Mouse (Mus musculus) inflammation-experienced regulatory T-cells, adult 16 weeks (primary cell): Measurements from ENCODE around the gene Mrps36. TPM values are rescaled to one million over a fixed set of nuclear protein-coding genes. Genes with fewer than 3 reads are reported as not detected.

Source experiments
- polyA plus RNA-seq: library from polyadenylated mRNA; unstranded; fragments of 100-300 nt; shearing (Covaris generic); gene quantifications from one replicate; pipeline ENCODE4 v1.2.1, GENCODE M21; 2017

The Mrps36 gene
- polyA plus RNA-seq, result 103 TPM

DNA sequence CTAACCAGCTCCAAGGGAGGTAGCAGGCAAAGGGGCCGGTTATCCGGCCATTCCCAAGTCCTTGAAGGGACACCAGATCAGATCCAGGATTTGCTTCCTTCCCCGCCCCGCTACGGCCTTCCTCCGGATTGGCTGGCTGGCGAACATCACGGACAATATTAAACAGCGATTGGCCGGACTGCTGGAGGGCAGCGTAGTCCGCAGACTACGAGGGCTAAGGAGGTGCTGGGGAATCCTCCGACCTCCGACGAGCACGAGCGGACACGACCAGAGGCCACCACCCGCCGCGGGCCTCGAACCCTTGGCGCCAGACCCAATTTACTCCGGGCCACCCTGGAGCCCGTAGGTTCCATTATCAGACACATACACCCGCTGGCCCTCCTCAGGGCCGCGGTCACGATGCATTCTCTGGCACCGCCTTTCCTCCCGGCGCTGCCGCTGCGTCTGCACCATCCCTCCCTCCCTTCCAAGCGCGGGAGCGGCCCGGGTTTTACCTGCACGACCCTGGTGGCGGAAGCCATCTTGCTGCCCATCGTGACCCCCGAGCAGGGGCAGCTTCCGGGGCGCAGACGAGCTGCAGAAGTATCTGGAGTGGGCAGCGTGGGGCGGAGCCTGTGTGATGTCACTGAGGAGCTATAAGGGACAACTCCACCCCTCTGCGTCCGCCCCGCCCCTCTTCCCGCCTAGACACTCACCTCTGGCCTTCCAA is at the start of gene Mrps36:
Gene Mrps36 (minus strand): TSS at position 624 of the 709 bp plus-strand sequence.

DNA sequence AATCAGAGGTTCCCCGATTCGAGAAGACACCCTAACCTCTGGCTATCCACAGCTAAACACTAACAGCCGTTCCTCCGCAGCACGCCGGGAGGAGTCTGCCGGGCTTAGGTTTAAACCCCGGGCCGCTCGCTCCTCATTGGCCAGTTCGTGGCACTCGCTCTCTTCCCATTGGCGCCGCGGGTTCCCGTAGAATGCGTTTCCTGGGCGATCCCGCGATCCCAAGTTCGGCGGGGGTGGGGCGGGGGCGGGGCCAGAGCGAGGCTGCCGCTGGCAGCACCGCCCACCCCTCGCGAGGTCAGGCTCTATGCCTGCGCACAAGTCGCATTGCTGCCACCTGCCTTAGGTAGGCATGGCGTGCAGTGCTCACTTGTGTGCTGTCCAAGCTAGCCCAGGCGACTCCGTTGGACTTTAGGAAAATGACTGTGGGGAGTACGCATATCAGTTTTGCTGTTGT is 42.0 kb upstream of the Mrps36 start, which contains the start of gene Ccnb1:
Gene Ccnb1 (minus strand): TSS at position 157 of the 454 bp plus-strand sequence.

DNA sequence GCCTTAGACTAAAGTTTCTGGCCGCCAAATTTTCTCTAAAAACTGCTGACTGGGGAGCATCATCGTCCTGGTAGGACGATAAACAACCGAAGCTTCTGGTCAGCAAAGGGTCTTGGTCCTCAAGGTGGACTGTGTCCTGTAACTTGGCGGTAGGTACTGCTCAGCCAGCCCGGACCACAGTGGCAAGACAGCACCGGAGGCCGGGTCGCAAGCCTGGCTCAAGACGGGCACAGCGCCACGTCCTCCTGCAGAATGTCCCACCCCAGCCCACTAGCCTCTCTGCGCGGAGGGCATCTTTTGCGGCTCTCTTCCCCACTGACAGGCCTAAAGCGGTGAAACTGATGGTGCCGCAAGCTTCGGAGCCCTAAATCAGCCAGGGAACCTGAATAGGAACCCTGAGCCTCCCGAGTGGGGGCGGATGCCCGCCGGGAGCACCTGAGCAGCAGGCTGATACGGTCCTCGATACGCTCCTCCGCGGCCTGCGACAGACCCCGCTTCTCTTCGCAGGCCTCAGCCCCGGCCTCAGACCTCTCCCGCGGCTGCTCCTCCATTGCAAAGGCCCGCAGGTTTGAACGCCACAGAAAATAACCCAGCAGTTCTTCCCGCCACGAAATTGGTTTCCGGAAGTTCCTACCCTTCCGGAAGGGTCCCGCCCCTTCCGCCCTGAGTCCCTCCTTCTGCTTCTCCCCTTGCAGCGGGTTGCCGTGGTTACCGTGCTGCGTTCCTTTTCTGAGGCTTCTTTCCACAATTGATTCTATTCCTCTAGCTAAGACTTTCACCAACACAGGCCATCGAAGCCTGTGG is 31.0 kb upstream of the Mrps36 start, which contains the start of gene Cenph:
Gene Cenph (minus strand): TSS at position 648 of the 804 bp plus-strand sequence.

DNA sequence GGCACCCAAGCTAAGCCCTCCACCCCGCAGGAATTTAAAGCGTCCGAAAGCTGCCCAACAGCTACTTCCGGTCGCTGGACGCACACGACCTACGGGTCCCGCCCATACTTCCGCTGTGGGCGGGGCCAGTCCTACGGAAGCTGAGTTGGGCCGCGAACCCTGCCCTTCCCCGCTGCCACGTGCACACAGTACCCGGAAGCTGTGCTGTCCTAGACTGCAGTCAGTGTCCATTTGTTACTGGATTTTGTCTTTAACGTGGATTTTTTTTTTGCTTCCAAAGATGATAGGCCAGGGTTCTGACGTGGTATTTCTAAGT is 13.6 kb downstream of the Mrps36 start, which contains the start of gene Cdk7:
Gene Cdk7 (minus strand): TSS at position 79 of the 316 bp plus-strand sequence.

Other genes with a start within 250 kb of the Mrps36 start
- 1.7 TPM for gene Ocln, start 191.9 kb downstream of the Mrps36 start, polyA plus RNA-seq
- 9.2 TPM for gene Marveld2, start 127.7 kb downstream of the Mrps36 start, polyA plus RNA-seq
- gene Ak6, start 93.7 kb downstream of the Mrps36 start, polyA plus RNA-seq, result 134 TPM
- gene Rad17, start 93.6 kb downstream of the Mrps36 start, polyA plus RNA-seq, result 28.7 TPM
- 8.3 TPM for gene Taf9, start 93.1 kb downstream of the Mrps36 start, polyA plus RNA-seq
- 27.9 TPM for gene Ccdc125, start 74.9 kb downstream of the Mrps36 start, polyA plus RNA-seq
- 99.6 TPM for gene Cdk7, start 13.7 kb downstream of the Mrps36 start, polyA plus RNA-seq
- gene Cenph, start 31.2 kb upstream of the Mrps36 start, polyA plus RNA-seq, result 3.3 TPM
- 9.7 TPM for gene Ccnb1, start 41.9 kb upstream of the Mrps36 start, polyA plus RNA-seq
- gene Slc30a5, start 88.8 kb upstream of the Mrps36 start, polyA plus RNA-seq, result 14.2 TPM